Mouse (Mus musculus): ENCODE measurements around the gene Notch1. TPM values are rescaled to one million over a fixed set of nuclear protein-coding genes. Genes with fewer than 3 reads are reported as not detected.

Gene Notch1
- total RNA-seq (2022), result 10 to 100 TPM; 22.2 to 36.5 (median 29.1) TPM

DNA sequence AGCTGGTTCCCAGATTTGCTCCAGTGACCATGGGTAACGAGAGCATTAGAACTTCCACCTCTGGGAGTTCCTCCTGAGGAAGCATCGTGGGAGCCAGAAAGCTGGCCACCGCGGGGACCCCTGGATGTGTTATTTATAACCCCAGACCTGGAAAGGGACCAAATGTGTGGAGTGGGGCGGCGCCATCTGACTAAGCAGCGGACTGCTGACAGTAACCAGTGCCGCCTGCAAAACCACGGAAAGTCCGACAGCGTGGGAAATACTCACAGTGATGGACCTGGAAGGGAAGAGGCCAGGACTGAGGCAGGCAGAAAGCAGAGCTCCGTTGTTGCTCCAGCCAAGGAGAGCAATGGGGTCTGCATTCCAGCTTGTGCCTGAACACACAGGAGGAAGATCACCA is at the start of gene Notch1:
TSS of gene Notch1 (minus strand) at position 389 of the 400 bp plus-strand sequence.
- DNase-seq (ENCODE audit: low spot score), result peak; percentile 83

DNA sequence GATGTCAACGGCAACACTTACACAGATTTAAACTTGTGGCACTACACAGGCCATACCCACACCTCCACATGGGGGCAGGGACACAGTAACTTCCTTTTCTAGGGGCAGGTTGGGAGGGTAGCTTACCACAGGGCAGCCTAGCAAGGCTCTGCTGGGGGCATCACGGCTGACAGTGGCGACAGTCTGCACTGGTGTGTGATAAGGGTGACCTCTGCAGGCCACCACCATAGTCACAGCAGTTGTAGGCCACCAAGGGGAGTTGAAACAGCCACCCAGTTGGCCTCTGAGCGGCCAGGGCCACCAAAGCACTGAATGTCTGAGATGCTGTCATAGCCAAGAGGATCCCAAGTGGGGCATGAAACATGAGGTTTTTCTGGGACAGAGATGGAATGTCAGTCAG is 49.8 kb upstream of the Notch1 start:
- DNase-seq (ENCODE audit: low spot score), result peak; percentile 55

DNA sequence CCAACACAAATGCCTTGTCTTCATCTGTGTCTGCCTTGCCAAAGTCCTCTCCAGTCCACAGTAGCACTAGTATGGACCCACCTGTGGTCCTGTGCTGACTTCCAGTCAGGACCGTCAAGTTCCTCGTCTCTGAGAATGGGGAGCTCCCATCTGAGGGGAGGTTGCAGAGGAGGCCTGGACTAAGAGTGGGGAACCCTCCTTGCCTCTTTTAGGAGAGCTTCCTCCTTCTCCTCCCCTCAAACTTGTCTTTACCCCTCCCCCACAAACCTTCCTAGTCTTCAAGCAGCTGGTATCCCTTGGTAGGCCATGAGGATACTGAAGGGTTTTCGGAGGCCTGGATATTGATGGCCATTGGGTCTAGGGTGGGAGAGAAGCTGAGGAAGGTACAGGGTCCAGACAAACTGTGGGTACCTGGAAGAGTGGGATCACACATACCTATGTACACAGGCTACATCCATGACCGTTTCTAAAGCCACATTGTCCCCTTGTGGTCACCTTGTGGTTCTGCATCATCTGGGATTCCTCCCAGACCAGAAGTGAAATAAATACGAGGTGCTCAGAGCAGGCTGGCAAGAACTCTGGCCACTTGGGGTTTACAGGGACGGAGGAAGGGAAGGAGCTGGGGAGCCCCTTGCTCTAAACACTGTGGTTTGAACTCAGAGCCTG is 45.0 kb upstream of the Notch1 start:
- DNase-seq (ENCODE audit: low spot score), result peak; percentile 73

DNA sequence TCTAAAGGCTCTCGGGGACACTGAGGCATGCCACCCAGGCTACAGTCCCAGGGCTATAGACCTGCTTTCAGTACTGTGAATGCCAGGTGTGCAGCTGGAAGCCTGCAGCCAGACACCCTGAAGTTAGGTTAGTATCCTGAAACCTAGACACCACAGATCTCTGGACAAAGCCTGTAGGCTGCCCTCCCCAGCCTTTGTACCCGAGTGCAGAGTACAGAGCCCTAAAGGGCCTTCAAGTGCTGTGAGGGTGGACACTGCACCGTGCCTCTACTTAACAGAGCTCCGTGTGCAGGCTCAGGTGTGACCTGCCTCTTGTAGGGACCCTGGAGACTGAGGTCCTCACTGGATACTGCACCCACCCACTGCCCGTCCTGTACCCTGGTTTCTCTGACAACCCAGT is 44.0 kb upstream of the Notch1 start:
- DNase-seq (ENCODE audit: low spot score), result no peak

DNA sequence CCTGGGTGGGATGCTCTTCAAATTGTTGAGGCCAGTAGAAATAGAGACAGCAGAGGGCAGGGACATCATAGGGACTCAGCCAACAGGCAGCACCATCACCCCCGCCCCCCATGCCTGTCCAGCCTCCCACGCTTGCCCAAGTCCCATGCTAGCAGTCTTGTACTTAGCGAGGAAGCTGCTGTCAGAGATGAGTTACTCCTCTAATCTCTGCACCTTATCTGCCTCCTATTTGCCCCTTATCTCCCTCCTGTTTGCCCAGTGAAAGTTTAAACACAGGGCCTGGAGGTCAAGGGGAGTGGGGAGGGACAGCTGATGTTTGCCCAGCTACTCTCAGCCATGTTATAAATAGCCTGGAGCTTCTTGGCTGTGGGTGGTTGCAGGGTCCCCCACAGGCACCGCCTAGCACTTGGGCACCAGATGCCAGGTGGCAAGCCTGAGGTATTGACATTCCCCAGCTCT is 40.1 kb upstream of the Notch1 start:
- DNase-seq (ENCODE audit: low spot score), result no peak

DNA sequence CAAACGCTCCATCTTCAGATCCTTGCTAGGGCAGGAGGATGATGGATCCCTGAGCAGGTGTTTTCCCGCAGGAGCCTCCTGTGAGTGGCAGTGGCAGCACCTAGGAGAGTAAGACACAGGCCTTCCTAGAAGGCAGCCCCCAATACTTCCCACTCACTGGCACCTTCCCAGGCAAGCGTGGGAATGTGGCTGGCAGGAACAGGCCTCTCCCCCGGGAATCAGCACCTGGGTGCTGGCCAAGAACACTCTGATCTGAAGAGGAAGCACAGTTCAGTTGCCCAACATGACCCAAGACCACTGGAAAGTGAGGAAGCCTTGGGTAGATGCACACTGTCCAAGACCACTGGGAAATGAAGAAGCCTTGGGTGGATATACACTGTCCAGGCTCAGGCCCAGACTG is 38.6 kb upstream of the Notch1 start:
- peak; percentile 61 for DNase-seq (ENCODE audit: low spot score)

DNA sequence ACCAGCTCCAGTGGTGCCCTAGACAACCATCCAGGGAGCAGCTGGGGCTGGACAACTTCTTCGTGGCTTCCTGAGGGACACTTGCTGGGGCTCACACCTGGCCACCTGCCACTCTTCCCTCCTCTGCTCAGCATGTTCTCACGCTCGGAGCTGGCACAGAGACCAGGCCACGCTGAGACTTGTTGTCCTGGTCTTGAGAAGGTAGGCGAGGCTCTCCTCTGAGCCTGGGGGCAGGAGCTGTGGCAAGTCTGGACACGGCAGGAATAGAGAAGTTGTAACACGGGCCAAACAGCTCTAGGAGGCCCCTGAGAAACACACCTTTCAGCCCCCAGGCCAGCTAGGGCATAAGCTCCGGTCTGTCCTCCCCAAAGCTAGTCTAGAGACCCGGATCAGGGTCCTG is 37.4 kb upstream of the Notch1 start:
- no peak for DNase-seq (ENCODE audit: low spot score)

DNA sequence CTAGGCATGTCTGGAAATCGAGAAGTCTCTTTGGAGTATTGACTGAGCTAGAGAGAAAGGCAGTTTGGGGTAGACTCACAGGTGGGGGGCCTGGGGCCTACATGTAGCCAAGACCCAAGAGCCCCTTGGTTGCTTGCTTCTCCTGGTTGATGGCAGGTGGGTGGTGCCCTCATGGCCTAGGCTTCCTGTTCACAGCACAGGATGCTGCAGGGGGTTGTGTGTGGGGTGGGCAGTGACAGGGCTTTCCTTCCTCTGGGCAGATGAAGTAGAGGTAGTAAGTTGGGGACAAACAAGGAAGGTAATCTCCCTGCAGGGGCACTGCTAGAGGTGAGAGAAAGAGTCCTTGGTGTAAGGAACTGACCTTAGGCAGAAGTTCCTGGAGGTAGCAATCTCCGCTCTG is 35.6 kb upstream of the Notch1 start:
- no peak for DNase-seq (ENCODE audit: low spot score)

DNA sequence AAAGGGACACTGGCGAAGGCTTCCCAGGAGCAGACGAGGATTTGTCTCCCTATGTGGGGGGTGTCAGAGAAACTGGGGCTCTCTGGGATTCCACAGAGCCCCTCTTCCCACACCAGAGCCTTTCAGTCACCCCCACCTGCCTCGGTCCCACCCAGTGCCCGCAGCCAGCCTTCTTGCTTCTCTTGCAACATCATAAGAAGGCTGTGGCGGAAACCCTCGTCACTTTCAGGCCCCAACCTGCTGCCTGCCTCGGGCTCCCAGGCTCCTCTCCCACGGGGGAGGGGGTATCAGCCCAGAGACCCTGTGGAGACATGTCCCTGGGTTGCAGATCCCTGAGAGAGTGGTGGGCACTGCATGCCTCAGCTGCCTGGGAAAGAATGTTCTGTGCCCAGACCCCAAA is 35.0 kb upstream of the Notch1 start:
- no peak for DNase-seq (ENCODE audit: low spot score)

DNA sequence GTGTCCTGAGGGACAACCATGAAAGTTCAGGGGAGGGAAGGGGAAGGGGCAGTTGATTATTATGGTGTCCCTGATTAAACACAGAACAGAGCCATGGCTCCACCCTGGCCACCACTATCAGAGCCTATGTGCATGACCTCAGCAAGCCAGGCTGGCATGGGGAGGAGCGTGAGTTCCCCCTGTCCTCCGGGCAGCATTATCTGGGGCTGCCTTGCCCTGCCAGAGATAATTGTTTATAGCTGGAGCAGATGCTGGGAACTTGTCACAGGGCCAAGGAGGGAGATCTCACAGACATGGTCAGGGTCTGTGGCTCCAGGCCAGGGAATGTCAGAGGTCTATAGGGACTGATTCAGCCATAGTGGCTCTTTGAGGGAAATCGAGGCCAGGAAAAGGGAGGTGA is 34.3 kb upstream of the Notch1 start:
- no peak for DNase-seq (ENCODE audit: low spot score)

DNA sequence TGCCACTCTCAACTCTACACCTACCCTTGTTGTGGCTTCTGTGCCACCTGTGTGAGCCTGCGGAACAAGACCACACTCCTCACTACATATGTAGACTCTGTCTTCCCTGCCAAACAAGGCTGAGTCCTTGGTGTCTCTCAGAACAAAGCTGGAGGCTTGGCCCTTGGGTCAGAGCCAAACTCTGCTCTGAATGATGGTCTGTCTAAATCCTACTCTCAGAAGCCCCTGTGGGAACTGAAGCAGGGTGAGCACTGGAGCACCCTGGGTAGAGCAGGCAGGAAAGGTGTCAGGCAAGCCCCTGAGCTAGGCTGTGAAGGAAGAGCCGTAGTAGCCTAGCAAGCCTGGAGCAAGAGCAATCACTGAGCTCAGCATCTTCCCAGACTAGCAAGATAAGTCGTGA is 33.7 kb upstream of the Notch1 start:
- DNase-seq (ENCODE audit: low spot score), result no peak

DNA sequence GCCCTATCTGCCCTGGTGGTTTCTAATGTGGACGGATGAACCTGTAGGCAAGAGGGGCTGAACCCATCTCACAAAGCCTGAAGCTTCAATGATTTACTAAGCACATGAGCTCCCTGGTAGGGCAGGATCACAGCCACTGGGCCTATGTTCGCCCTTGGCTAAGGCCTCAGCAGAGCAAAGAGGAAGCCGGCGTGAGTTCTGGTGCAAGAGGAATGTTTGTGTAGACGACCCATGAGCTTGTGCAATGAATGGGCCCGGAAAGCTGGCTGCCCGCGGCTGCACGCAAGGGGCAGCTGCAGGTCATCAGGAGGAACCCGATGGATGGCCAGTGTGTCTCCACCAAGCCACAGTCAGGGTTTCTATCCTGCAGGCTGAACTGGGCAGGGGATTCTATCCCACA is 33.3 kb upstream of the Notch1 start:
- no peak for DNase-seq (ENCODE audit: low spot score)

DNA sequence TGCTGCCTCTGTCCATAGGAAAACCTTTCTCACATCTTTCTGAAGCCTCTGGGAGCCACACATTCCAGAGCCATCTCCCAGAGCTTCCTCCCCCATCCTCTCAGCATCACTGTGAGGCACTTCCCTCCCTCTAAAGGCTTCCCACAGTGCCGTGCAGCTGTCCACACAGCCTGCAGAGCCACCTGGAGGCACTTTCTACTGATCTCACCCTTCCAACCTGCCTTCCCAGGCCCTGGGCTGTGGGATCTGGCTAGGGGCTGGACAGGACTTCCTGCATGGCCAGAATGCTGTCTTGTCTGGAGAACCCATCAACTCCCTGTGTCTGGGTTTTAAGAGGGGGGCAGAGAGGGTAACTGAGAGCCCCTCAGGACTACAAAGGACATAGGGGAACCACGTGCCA is 31.0 kb upstream of the Notch1 start:
- DNase-seq (ENCODE audit: low spot score), result no peak

DNA sequence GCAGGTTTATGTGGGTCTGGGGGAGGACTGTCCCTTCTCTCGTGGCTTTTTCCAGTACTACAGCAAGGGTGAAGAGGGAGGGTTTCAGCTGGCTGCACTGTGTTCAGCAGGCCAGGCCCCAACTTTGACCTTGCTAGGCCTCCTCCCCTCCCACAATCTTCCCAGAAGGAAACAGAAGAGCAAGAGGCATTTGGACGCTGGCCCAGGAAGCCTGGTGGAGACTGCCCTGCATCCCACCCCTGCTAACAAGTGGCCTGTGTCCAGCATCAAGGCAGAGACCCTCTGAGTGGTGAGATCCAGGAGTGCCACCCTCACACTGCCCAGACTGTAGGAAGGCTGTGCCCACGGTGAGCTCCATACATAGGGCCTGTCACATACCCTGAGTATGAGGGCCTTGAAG is 27.8 kb upstream of the Notch1 start:
- DNase-seq (ENCODE audit: low spot score), result no peak

DNA sequence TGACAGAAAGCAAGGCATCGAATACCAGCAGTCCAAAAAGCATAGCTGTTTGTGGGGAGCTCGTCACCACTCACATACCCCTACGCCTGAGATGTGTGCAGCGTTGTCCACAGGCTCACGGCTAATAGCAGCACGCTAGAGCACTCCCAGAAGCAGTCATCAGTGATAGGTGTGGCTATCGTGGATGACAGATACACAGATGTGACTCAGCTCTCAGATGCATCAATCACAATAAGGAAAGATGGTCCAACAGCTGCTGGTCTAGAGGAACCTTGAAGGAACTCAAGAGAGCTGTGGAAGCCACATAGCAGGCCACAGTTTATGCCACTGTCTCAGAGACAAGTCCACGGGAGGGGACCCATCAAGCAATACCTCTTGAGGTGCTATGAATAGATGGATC is 27.3 kb upstream of the Notch1 start:
- DNase-seq (ENCODE audit: low spot score), result no peak

DNA sequence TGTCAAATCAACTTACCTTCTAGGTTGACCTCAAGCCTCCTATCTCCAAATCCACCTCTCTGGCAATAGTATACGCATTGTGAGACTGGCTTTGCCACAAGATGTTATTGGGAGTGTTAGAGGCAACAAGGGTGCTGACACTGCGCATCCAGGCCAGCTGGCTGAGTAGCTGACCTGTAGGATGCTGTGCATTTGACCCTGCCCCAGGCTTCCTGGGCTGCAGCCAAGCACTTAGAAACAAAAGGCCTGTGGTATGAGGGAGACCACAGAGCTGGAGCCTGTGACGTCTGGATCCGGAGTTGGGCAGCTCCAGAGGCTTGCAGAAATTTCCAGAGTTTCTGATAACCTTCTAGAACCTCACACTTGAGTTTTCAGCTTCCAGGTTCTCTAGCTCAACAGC is 26.7 kb upstream of the Notch1 start:
- no peak for DNase-seq (ENCODE audit: low spot score)

DNA sequence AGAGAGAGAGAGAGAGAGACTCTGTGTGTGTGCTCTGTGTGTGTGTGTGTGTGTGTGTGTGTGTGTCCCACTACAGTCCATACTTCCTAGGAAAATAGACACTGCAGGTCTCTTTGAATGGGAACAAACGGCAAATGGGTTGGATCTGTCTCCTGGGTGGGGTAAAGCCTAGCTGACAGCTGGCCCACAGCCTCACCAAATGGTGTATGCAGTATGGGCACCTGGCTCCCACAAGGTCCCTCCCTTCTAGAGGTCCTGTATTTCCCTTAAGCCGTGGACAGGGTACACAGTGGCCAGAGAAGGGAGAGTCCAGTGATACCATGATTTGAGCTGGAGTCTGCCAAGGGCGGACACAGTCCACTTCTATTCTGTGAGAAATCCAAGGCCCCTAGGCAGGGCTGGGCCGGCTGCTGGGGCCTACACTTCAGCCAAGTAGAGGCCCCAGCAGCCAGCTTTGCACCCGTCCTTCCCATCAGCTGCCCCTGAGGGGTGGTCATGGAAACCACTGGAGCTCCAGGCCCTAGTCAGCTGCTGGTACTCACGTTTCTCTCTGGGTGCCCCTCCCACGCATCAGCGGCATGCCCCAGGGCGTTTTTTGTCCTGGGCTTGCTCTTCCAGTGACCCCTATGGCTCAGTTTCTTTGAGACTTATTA is 24.9 kb upstream of the Notch1 start:
- DNase-seq (ENCODE audit: low spot score), result no peak

DNA sequence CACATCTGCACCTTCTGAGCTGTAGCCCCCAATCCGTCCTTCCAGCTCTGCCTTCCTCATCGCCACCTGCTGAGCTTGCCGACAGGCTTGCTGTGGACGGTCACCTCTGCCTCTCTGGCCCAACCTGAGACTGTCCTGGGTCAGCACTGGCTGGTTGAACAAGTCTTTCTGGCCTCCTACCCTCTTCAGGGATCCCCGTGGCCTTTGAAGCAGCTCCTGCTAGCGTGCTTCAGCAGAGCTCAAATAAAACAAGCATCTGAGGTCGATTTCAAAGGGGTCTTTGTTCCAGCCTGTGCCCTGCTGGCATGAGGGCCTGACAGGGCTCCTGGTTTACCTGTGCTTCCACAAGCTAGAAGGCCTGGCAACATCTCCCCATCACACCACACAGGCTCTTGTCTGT is 24.3 kb upstream of the Notch1 start:
- DNase-seq (ENCODE audit: low spot score), result no peak

DNA sequence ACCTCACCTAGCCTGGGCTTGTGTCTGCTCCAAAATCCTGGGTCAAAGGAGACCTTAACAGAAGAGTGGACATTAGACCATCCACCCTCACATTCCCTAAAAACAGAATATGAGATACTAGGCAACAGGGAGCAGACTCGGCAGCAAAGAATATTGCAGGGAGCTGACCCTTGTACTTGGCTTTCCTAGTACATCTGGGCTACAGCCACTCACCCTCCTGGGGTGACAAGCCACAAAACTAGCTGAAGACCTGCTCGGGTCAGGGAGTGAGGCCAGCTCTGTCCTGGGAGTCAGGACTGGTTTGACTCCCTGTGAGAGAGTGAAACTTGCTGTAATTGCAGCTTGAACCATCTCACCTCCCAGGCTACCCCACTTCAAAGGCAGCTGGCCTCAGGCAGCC is 23.1 kb upstream of the Notch1 start:
- no peak for DNase-seq (ENCODE audit: low spot score)

DNA sequence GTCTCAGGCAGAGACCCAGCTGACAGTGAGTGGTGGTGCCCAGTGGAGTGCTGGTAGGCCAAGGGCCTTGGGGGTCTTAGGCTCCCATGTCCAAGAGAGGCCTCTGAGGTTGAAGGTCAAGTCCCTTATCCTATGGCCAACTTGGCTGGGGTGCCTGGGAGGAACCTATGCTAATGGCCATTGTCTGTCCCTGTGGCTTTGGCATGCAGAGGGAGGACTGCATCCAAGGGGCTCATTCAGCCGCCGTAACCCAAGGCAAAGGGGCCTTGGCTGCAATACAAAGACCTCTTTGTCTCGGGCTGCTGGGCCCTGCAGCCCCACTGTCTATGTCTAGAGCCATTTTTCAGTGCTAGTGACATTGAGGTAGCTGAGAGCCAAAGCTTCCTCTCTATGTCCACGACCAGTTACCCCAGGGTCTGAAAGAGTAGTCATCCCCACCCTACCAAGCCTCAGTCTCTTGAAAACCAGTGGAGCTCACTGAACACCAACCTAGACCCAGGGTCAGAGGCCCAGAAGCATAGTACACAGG is 19.1 kb upstream of the Notch1 start:
- no peak for DNase-seq (ENCODE audit: low spot score)

DNA sequence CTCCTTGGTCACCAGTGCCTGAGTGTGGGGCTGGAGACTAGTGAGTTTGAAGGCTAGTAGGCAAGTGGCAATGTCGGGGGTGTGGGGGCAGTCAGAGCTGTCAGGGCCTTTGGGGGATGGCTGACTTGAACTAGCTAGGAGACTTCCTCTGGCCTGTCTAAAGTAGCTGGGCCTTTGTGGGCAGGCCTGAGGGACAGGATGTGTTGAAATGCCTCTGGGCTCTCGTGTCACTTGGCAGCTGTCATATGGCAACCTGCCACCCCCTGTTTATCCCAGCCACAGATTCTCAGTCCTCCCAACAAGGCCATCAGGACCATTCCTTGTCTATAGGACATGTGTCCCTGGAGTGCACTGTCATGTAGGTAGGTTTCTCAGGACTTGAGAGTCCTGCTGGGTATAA is 18.2 kb upstream of the Notch1 start:
- DNase-seq (ENCODE audit: low spot score), result peak; percentile 82

DNA sequence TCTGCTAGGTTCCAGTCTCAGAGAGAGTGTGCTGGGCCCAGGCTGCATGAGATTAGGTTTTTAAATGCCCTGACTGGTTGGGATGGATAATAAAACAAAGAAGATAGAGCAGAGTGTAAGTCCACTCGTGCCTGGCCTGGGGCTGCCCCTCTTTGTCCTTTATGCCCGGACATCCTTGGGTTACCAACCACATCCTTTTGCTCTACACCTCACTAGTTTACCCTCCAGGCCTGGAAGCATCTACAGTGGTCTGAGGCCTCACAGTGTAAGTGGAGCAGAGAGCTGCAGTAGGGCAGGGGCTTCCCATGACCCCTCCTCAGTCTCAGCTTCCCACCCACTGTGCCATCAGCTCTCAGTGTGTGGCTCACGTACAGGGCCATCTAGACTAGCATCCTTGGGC is 17.7 kb upstream of the Notch1 start:
- DNase-seq (ENCODE audit: low spot score), result no peak

DNA sequence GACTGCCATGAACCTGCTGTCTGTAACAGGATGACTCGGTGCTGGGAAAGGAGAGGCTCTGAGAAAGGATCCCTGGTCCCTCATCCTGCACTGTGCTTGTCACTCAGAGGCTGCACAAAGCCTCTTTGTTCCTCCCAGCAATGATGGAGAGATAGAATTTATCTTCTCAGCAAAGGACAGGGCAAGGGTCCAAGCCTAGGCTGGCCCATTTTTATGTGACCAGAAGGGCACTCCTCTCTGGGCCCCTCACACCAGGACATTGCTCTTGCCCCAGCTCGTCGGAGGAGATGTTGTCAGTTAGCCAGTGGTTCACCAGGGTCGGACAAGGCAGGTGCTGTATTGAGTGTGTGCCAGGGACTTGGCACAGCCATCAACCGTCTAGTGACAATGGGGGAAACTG is 16.8 kb upstream of the Notch1 start:
- DNase-seq (ENCODE audit: low spot score), result no peak

DNA sequence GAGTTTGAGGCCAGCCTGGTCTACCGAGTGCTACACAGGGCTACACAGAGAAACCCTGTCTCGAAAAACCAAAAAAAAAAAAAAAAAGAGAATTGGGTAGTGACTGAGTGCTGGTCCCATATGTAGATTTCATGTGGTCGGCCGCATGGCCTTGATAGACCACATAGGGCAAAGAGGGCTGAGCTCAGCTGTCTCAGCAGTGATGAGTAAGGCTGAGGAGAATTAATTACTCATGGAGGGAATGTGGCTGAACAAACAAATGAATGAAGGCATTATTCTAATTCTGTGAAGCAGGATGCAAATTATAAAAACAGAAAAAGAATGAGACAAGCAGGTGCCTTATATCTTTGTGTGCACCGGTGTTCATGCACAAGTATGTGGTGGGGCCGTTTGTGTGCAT is 15.4 kb upstream of the Notch1 start:
- DNase-seq (ENCODE audit: low spot score), result no peak

Measured in heart, adult 8-10 months (tissue).